Mouse (Mus musculus) cortical plate, adult 2 months (tissue): ENCODE measurements around the gene Pnrc2.

ENCODE experiments used
- CTCF ChIP-seq: fragments of 200-500 bp; IDR thresholded peaks from 2 replicates; pipeline ENCODE4 v1.5.1; 2011; ENCODE audit warnings: mild to moderate bottlenecking, control low read depth, low read length; ENCODE audit not compliant: insufficient read depth; ENCODE audit errors: extremely low read depth
- POLR2A ChIP-seq: fragments of 200-500 bp; IDR thresholded peaks from 2 replicates; pipeline ENCODE4 v1.6.1; 2011; ENCODE audit warnings: mild to moderate bottlenecking, low read length, control low read depth; ENCODE audit not compliant: insufficient read depth; ENCODE audit errors: extremely low read depth

GRCm38 (mm10) chr4:135880018-135880417 lies 6.4 kb upstream of the Pnrc2 start:
- TF ChIP-seq CTCF (no peak), POLR2A (no peak)
